Mouse (Mus musculus) intestine, postnatal 0 days (tissue): ENCODE measurements around the gene Wdr26. TPM values are rescaled to one million over a fixed set of nuclear protein-coding genes. Genes with fewer than 3 reads are reported as not detected.

ENCODE experiments used
- ATAC-seq: fragments of 200-750 bp; cut with Nextera tagmentation; 2 replicates; pipeline ENCODE4 v1.8.0; 2017; ENCODE audit warnings: mild to moderate bottlenecking, moderate TSS enrichment, moderate library complexity
- H3K27ac ChIP-seq: fragments of 300-500 bp; sonication (generic); 2 replicates; pipeline ENCODE4 v1.5.1; 2014; ENCODE audit warnings: mild to moderate bottlenecking, low read depth, low read length, moderate library complexity
- H3K27me3 ChIP-seq: fragments of 300-500 bp; sonication (generic); replicated peaks from 2 replicates; pipeline ENCODE4 v1.6.1; 2014; ENCODE audit warnings: low read length, mixed read lengths; ENCODE audit not compliant: control insufficient read depth, insufficient read depth
- H3K36me3 ChIP-seq: fragments of 300-500 bp; sonication (generic); 2 replicates; pipeline ENCODE4 v1.6.1; 2014; ENCODE audit warnings: mild to moderate bottlenecking, moderate library complexity; ENCODE audit not compliant: control insufficient read depth, insufficient read depth
- H3K4me1 ChIP-seq: fragments of 300-500 bp; sonication (generic); replicated peaks from 2 replicates; pipeline ENCODE4 v1.6.1; 2014; ENCODE audit warnings: antibody characterized with exemption, low read length, mixed read lengths; ENCODE audit not compliant: control insufficient read depth, insufficient read depth
- H3K4me2 ChIP-seq: fragments of 300-500 bp; sonication (generic); replicated peaks from 2 replicates; pipeline ENCODE4 v1.6.1; 2014; ENCODE audit warnings: low read depth, mild to moderate bottlenecking, moderate library complexity
- H3K4me3 ChIP-seq: fragments of 300-500 bp; sonication (generic); 2 replicates; pipeline ENCODE4 v1.5.1; 2014; ENCODE audit warnings: low read depth, low read length
- H3K9ac ChIP-seq: fragments of 300-500 bp; sonication (generic); 2 replicates; pipeline ENCODE4 v1.6.1; 2014; ENCODE audit warnings: mild to moderate bottlenecking, low read depth, low read length
- H3K9me3 ChIP-seq: fragments of 300-500 bp; sonication (generic); 2 replicates; pipeline ENCODE4 v1.6.1; 2016; ENCODE audit warnings: mixed run types; ENCODE audit not compliant: control insufficient read depth
- CTCF ChIP-seq: sonication (generic); IDR thresholded peaks from 2 replicates; pipeline ENCODE4 v1.5.1; 2016; ENCODE audit warnings: low read depth, mild to moderate bottlenecking, control low read depth, antibody characterized with exemption, moderate library complexity
- WGBS: fragments of 180-500 bp; shearing (Covaris S2); extraction: QIAGEN DNeasy Blood & Tissue Kit; methylation state at CpG from one replicate; pipeline ENCODE4 v1.1.7; 2014; 5-methylcytosine and 5-hydroxymethylcytosine counted together
- polyA plus RNA-seq: library from polyadenylated mRNA; unstranded; fragments of >200 nt; fragmentation: Nextera tagmentation; extraction: Ambion mirVana; gene quantifications from 2 replicates; pipeline ENCODE4 v1.2.1, GENCODE M21; 2015

Gene Wdr26
- polyA plus RNA-seq, 1 experiment from 2014 or later, result 29.3 TPM

DNA sequence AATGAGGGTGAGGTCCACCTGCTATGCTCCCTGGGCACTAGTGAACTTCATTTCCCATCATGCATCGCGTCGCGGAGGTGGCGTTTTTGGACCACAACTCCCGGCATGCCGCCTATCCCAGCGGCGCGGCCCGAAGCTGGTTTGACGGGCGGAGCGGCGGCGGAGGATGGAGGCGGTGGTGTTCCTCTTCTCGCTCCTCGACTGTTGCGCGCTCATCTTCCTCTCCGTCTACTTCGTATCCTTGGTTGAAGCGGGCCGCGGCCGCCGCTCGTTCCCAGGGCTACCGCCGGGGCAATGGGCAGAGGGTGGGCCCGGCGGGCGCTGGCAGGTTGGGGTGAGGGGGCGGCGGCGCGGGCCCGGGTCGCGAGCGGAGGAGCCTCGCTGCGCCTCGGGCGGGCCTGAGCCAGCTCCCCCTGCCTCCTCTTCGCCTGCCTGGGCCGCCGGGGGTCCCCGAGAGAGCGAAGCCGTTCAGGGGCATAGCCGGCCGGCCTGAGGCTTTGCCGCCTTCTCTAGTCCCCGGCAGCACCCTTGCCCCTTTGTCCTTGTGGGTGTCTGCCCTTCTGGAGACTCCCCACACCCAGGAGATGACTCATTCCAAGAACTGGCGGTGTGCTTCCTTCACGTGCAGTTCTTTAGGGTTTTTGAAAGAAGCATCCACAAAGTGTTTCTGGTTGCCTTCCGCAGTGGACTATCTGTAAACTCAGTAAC is 60.8 kb downstream of the Wdr26 start:
- H3K4me3 ChIP-seq, result peak overlapping the region; percentile 80
- no peaks in the 10 kb centered on the region; the same call in 1 of the 2 replicates for H3K4me1 ChIP-seq
- under 1% methylated on average over 55 of the region's 59 CpGs for WGBS
- TF ChIP-seq CTCF, result no peak
- peak overlapping the region; percentile 79 for H3K9ac ChIP-seq
- 0 out of 2 replicates have a peak, but pooled peaks cover 4% of the 10 kb centered on the region for H3K36me3 ChIP-seq
- peak overlapping the region; percentile 81 for H3K27ac ChIP-seq
- peak; percentile 70 for ATAC-seq
- H3K27me3 ChIP-seq, result no peaks in the 10 kb centered on the region
- H3K9me3 ChIP-seq, result no peaks in the 10 kb centered on the region
- peak overlapping the region; percentile 83 for H3K4me2 ChIP-seq

DNA sequence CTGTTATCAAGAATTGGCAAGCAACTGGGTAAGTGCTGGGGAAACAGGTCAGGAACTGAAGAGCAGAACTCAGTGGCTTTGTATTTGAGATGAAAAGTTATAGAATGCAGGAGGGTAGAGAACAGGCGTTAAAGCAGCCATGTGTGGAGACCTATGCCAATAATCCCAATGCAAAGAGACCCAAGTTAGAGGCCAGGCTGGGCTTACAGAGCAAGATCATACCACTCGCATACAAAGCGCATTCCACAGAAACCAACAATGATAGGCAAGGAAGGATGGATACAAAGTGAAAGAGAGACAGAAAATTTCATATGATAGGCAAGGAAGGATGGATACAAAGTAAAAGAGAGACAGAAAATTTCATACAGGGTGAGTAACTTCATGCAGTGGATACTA is 61.4 kb downstream of the Wdr26 start:
- Histone ChIP-seq H3K9me3 (no peaks in the 10 kb centered on the region), H3K27ac (no peak overlapping the region), H3K27me3 (no peaks in the 10 kb centered on the region), H3K9ac (no peak overlapping the region), H3K36me3 (0 out of 2 replicates have a peak, but pooled peaks cover 4% of the 10 kb centered on the region), H3K4me1 (peaks cover 1% of the 10 kb centered on the region; the same call in 1 of the 2 replicates), H3K4me3 (peak overlapping the region; percentile 80; the same call in 1 of the 2 replicates), H3K4me2 (no peak overlapping the region)
- TF ChIP-seq CTCF, result no peak
- WGBS, result 66% methylated on average over 3 of the region's 3 CpGs
- no peak for ATAC-seq

- WGBS, result 66% methylated on average over 3 of the region's 3 CpGs
- no peak for ATAC-seq
- no peaks in the 10 kb centered on the region for H3K9me3 ChIP-seq
- no peaks in the 10 kb centered on the region for H3K27me3 ChIP-seq
- H3K4me3 ChIP-seq, result no peak overlapping the region
- H3K4me2 ChIP-seq, result no peak overlapping the region
- TF ChIP-seq CTCF, result peak; percentile 54
- H3K36me3 ChIP-seq, result 0 out of 2 replicates have a peak, but pooled peaks cover 4% of the 10 kb centered on the region
- no peak overlapping the region for H3K9ac ChIP-seq
- H3K27ac ChIP-seq, result no peak overlapping the region
- H3K4me1 ChIP-seq, result peaks cover 3% of the 10 kb centered on the region; the same call in 1 of the 2 replicates
Observed at GRCm38 (mm10) chr1:181149373-181150017, 62.3 kb downstream of the Wdr26 start.

- Histone ChIP-seq H3K9me3 (no peaks in the 10 kb centered on the region), H3K36me3 (no peaks in the 10 kb centered on the region), H3K4me1 (peaks cover 3% of the 10 kb centered on the region; the same call in 1 of the 2 replicates), H3K27ac (peak overlapping the region; percentile 43; the same call in 1 of the 2 replicates), H3K4me3 (no peak overlapping the region), H3K4me2 (peak overlapping the region; percentile 18; the same call in 1 of the 2 replicates), H3K9ac (no peak overlapping the region), H3K27me3 (no peaks in the 10 kb centered on the region)
- peak; percentile 67 for ATAC-seq
- no peak for TF ChIP-seq CTCF
- WGBS, result 37% methylated on average over 5 of the region's 5 CpGs
Observed at GRCm38 (mm10) chr1:181148540-181148939, 63.3 kb downstream of the Wdr26 start.

GRCm38 (mm10) chr1:181146187-181146586 is 65.6 kb downstream of the Wdr26 start:
- Histone ChIP-seq H3K4me3 (no peak overlapping the region), H3K36me3 (no peaks in the 10 kb centered on the region), H3K4me2 (peak overlapping the region; percentile 79; the same call in 1 of the 2 replicates), H3K9ac (no peak overlapping the region), H3K4me1 (0 out of 2 replicates have a peak, but pooled peaks cover 3% of the 10 kb centered on the region), H3K27me3 (no peaks in the 10 kb centered on the region), H3K27ac (no peak overlapping the region), H3K9me3 (no peaks in the 10 kb centered on the region)
- ATAC-seq, result no peak
- 86% methylated on average over 2 of the region's 2 CpGs for WGBS
- TF ChIP-seq CTCF, result no peak

GRCm38 (mm10) chr1:181144966-181145365 is 66.8 kb downstream of the Wdr26 start:
- peak overlapping the region; percentile 88 for H3K4me3 ChIP-seq
- peak overlapping the region; percentile 64 for H3K9ac ChIP-seq
- no peaks in the 10 kb centered on the region for H3K27me3 ChIP-seq
- peak overlapping the region; percentile 79 for H3K4me2 ChIP-seq
- TF ChIP-seq CTCF, result no peak
- WGBS, result 6% methylated on average over 12 of the region's 12 CpGs
- ATAC-seq, result no peak
- H3K4me1 ChIP-seq, result 0 out of 2 replicates have a peak, but pooled peaks cover 3% of the 10 kb centered on the region
- no peaks in the 10 kb centered on the region for H3K9me3 ChIP-seq
- peak overlapping the region; percentile 90 for H3K27ac ChIP-seq
- H3K36me3 ChIP-seq, result peaks cover 5% of the 10 kb centered on the region; the same call in 1 of the 2 replicates
